Mouse (Mus musculus): ENCODE measurements around the gene Ctf2. TPM values are rescaled to one million over a fixed set of nuclear protein-coding genes. Genes with fewer than 3 reads are reported as not detected.
A peak's percentile ranks its signal among the peaks of the same experiment; 100 is the strongest.

Gene Ctf2
- total and polyA plus RNA-seq, 3 experiments, result 0.16 TPM; not detected in 2

DNA sequence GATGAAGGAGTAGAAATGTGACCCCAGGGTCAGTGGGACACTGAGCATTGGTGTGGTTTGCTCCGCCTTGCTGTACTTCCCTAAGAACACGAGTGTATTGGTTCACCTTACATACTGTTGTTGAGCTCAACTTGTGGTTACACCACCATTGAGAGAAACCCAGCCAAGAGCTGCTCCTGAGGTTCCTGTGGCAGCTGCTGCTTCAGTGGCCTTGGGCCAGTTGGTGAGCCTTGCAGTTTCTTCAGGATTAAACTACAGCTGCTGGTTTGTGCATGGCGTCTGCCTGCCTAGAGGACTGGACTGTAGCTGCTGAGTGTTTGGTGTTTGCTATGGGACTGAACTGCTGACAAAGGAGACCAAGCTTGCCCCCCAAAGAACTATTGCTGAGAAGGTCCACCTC is 20.5 kb downstream of the Ctf2 start:
- H3K27me3 ChIP-seq (ENCODE audit: insufficient read depth, low read length), result peaks cover 3% of the 10 kb centered on the region; the same call in 1 of the 2 replicates
- no peak for ATAC-seq (ENCODE audit: extremely low read depth, insufficient number of reproducible peaks, low FRiP score, poor library complexity, severe bottlenecking)
- H3K4me3 ChIP-seq (ENCODE audit: low read depth, low read length), result no peak overlapping the region
- no peaks in the 10 kb centered on the region for H3K9me3 ChIP-seq (replicated peaks)
- DNase-seq (ENCODE audit: low spot score), result no peak
- TF ChIP-seq POLR2AphosphoS5 (IDR thresholded peaks at IDR 0.05; ENCODE audit: insufficient replicate concordance, low read depth, low read length) (no peak), GATA1 (IDR thresholded peaks at IDR 0.05; ENCODE audit: borderline replicate concordance, low read length) (no peak), TAL1 (conservative IDR thresholded peaks at IDR 0.05; ENCODE audit: low read depth, low read length) (no peak)
- peaks cover 55% of the 10 kb centered on the region for H3K4me1 ChIP-seq (ENCODE audit: insufficient read depth, low read depth, low read length)
- H3K36me3 ChIP-seq (replicated peaks), result peaks cover 10% of the 10 kb centered on the region

DNA sequence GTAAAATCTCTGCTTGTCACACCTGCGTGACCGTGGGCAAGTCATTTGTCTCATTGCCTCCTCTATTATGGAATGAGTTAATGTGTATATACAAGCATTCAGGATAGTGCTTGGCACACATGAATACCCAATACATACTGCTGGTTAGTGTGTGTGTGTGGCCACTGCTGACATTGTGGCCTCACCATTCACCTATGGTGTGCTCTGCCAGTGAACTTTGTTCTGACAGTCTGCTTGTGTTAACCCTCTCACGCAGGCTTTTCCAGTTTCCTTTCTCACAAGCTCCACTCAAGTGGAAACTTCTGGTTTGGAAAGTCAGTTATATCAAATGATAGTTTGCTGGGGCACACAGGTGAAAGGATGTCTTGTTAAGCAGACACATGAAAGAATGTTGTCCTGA is 20.9 kb downstream of the Ctf2 start:
- DNase-seq (ENCODE audit: low spot score), result no peak
- ATAC-seq (ENCODE audit: extremely low read depth, insufficient number of reproducible peaks, low FRiP score, poor library complexity, severe bottlenecking), result no peak
- Histone ChIP-seq H3K9me3 (replicated peaks) (no peaks in the 10 kb centered on the region), H3K36me3 (replicated peaks) (peaks cover 14% of the 10 kb centered on the region), H3K4me1 (ENCODE audit: insufficient read depth, low read depth, low read length) (peaks cover 57% of the 10 kb centered on the region), H3K27me3 (ENCODE audit: insufficient read depth, low read length) (peaks cover 3% of the 10 kb centered on the region; the same call in 1 of the 2 replicates), H3K4me3 (ENCODE audit: low read depth, low read length) (no peak overlapping the region)
- TF ChIP-seq POLR2AphosphoS5 (IDR thresholded peaks at IDR 0.05; ENCODE audit: insufficient replicate concordance, low read depth, low read length) (no peak), GATA1 (IDR thresholded peaks at IDR 0.05; ENCODE audit: borderline replicate concordance, low read length) (no peak), CTCF (IDR thresholded peaks at IDR 0.05; ENCODE audit: low read depth, low read length) (no peak), TAL1 (conservative IDR thresholded peaks at IDR 0.05; ENCODE audit: low read depth, low read length) (no peak), GATA2 (IDR thresholded peaks at IDR 0.05; ENCODE audit: borderline replicate concordance, low read depth, low read length) (no peak)

DNA sequence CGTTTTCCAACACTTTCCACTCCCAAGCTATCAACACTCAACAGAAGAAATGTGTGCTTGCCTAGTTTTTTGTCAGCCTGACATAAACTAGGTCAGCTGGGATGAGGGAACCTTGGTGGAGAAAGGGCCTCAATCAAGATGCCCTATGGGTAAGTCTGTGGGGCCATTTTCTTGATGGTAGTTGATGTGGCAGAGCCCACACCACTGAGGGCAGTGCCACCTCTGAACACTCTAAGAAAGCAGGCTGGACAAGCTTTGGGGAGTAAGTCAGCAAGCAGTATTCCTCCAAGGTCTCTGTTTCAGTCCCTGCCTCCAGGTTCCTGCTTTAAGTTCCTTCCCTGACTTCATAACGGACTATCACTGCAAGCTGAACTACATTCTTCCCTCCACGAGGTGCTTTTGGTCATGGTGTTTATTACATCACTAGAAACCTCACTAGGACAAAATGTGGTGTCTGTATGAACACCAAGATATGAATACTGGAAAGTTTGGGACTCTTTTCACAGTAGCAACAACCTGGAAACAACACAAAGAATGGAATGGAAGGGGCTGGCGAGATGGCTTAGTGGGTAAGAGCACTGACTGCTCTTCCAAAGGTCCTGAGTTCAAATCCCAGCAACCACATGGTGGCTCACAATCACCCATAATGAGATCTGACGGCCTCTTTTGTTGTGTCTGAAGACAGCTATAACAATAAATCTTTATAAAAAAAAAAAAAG is 22.5 kb downstream of the Ctf2 start:
- H3K9me3 ChIP-seq (replicated peaks), result no peaks in the 10 kb centered on the region
- peaks cover 30% of the 10 kb centered on the region for H3K36me3 ChIP-seq (replicated peaks)
- H3K27me3 ChIP-seq (ENCODE audit: insufficient read depth, low read length), result no peaks in the 10 kb centered on the region; the same call in 1 of the 2 replicates
- DNase-seq (ENCODE audit: low spot score) (no peak), ATAC-seq (ENCODE audit: extremely low read depth, insufficient number of reproducible peaks, low FRiP score, poor library complexity, severe bottlenecking) (no peak)
- TF ChIP-seq GATA2 (IDR thresholded peaks at IDR 0.05; ENCODE audit: borderline replicate concordance, low read depth, low read length) (no peak), TAL1 (conservative IDR thresholded peaks at IDR 0.05; ENCODE audit: low read depth, low read length) (no peak), POLR2AphosphoS5 (IDR thresholded peaks at IDR 0.05; ENCODE audit: insufficient replicate concordance, low read depth, low read length) (no peak), CTCF (IDR thresholded peaks at IDR 0.05; ENCODE audit: low read depth, low read length) (no peak), GATA1 (IDR thresholded peaks at IDR 0.05; ENCODE audit: borderline replicate concordance, low read length) (no peak)
- H3K4me3 ChIP-seq (ENCODE audit: low read depth, low read length), result peak overlapping the region; percentile 80; the same call in 1 of the 2 replicates
- peaks cover 61% of the 10 kb centered on the region for H3K4me1 ChIP-seq (ENCODE audit: insufficient read depth, low read depth, low read length)

DNA sequence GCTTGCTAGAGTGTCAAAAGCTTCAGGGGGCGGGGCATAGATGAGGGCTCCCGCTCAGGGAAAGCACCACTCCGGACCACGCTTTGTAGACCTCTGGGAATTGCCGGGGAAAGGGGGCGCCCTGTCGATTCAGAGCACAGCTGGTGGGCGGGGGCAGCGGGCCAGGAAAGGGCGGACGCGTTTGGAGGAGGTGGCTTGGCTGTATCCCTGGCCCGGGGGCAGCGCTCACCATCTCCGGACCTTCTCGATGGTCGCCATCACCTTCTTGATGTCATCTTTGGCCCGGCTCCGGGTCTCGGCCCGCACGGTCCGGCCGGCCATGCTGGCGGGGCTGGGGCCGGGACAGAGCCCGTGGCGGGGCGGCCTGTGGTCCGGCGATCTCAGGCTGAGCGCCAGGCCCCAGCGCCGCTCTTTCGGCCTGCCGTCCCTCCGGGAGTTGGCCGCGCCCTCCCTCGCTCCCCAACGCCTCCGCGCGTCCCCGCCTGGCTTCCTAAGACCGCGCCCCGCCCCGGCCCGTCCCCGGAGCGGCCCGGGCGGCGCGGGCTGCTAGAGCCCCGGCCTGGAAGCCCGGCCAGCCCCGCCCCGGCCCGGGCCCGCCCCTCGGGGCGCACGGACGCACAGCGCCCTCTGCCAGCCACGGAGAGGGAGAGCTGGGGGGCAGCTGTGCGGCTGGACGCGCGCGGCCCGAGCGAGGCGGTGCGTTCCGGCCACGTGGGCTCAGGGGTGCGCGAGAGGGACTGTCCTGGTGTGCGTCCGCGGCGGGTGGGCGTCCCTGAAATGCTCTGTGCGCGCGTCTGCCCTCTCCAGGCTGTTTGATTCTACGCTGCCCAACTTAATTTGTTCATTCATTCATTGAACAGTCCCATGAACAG is 23.5 kb downstream of the Ctf2 start, which contains the start of gene Bcl7c:
Gene Bcl7c, minus strand, starts transcription at position 727 of the 872 bp plus-strand sequence.
- ATAC-seq (ENCODE audit: extremely low read depth, insufficient number of reproducible peaks, low FRiP score, poor library complexity, severe bottlenecking) (peak; percentile 70), DNase-seq (ENCODE audit: low spot score) (peak; percentile 90)
- H3K4me3 ChIP-seq (ENCODE audit: low read depth, low read length), result peak within 1 kb of the TSS; percentile 80
- no peaks in the 10 kb centered on the region for H3K27me3 ChIP-seq (ENCODE audit: insufficient read depth, low read length)
- TF ChIP-seq POLR2AphosphoS5 (IDR thresholded peaks at IDR 0.05; ENCODE audit: insufficient replicate concordance, low read depth, low read length) (no peak), TAL1 (conservative IDR thresholded peaks at IDR 0.05; ENCODE audit: low read depth, low read length) (no peak), GATA1 (IDR thresholded peaks at IDR 0.05; ENCODE audit: borderline replicate concordance, low read length) (no peak), CTCF (IDR thresholded peaks at IDR 0.05; ENCODE audit: low read depth, low read length) (no peak), GATA2 (IDR thresholded peaks at IDR 0.05; ENCODE audit: borderline replicate concordance, low read depth, low read length) (no peak)
- H3K36me3 ChIP-seq (replicated peaks), result peaks cover 40% of the 10 kb centered on the region
- H3K4me1 ChIP-seq (ENCODE audit: insufficient read depth, low read depth, low read length), result peaks cover 59% of the 10 kb centered on the region
- H3K9me3 ChIP-seq (replicated peaks), result no peaks in the 10 kb centered on the region

DNA sequence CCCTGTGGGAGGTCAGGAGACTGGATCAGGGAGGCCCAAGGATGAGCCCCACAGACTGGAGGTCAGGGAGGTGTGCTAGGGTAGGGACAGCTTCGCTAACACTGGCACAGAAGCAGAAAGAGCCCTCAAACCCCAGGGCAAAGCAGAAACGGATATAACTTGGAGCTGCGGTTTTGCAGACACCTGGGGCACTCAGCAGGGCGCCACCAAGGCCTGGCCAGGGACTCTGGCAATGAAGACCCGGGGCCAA is 24.1 kb downstream of the Ctf2 start:
- no peak; the same call in 1 of the 2 replicates for ATAC-seq (ENCODE audit: extremely low read depth, insufficient number of reproducible peaks, low FRiP score, poor library complexity, severe bottlenecking)
- no peak for DNase-seq (ENCODE audit: low spot score)
- TF ChIP-seq GATA1 (IDR thresholded peaks at IDR 0.05; ENCODE audit: borderline replicate concordance, low read length), result no peak
- TF ChIP-seq CTCF (IDR thresholded peaks at IDR 0.05; ENCODE audit: low read depth, low read length), result no peak
- no peak for TF ChIP-seq TAL1 (conservative IDR thresholded peaks at IDR 0.05; ENCODE audit: low read depth, low read length)
- no peak for TF ChIP-seq GATA2 (IDR thresholded peaks at IDR 0.05; ENCODE audit: borderline replicate concordance, low read depth, low read length)
- no peak for TF ChIP-seq POLR2AphosphoS5 (IDR thresholded peaks at IDR 0.05; ENCODE audit: insufficient replicate concordance, low read depth, low read length)
- no peaks in the 10 kb centered on the region for H3K9me3 ChIP-seq (replicated peaks)
- H3K36me3 ChIP-seq (replicated peaks), result peaks cover 46% of the 10 kb centered on the region
- H3K4me1 ChIP-seq (ENCODE audit: insufficient read depth, low read depth, low read length), result peaks cover 55% of the 10 kb centered on the region
- no peaks in the 10 kb centered on the region for H3K27me3 ChIP-seq (ENCODE audit: insufficient read depth, low read length)
- H3K4me3 ChIP-seq (ENCODE audit: low read depth, low read length), result peak overlapping the region; percentile 80

Data from G1E (cell line).